In the genomic region with DNA sequence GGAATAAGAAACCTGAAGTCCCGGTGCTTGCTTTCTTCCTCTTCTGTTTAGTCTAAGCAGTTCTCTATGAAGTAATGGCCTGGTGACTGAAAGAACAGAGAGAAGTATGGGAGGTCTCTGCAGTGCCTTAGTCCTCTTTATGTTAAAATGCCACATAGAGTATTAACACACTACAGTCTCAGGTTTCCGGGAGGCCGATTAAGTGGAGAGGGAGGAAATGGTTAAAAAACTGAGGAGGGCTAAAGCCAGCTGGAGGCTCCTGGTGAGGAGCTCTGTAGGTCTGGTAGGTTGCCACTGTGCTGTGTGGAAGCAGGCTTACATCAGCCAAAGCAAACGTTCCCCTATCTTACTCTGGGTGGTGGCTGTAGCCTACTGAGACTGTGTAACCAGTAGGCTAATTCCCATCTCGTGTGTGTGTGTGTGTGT, we compare ENCODE assay signal across 8 mouse cellular contexts. TPM values are rescaled to one million over a fixed set of nuclear protein-coding genes. Genes with fewer than 3 reads are reported as not detected.
DNase-seq lines count a peak whose midpoint lies in the region; ATAC-seq lines count a peak whose summit lies in the region.

No protein-coding gene starts in this region.

- peak; percentile 22 for ATAC-seq in kidney, embryonic 14.5 days (ENCODE audit: low FRiP score, low TSS enrichment)
- no peak; the same call in 1 of the 2 replicates for ATAC-seq in embryonic facial prominence, embryonic 11.5 days (replicated peaks; ENCODE audit: insufficient number of reproducible peaks, low FRiP score, low TSS enrichment, low read depth)
- ATAC-seq in heart, embryonic 16.5 days (replicated peaks; ENCODE audit: extremely low read depth, insufficient read depth, low FRiP score): peak; percentile 64; the same call in 1 of the 2 replicates

- peaks cover 51% of the 10 kb centered on the region for H3K4me1 ChIP-seq in kidney, embryonic 14.5 days (ENCODE audit: control insufficient read depth, insufficient read depth, low read length)
- H3K4me1 ChIP-seq in embryonic facial prominence, embryonic 11.5 days (ENCODE audit: control insufficient read depth, insufficient read depth, low read length): no peaks in the 10 kb centered on the region
- H3K4me1 ChIP-seq in heart, embryonic 16.5 days (ENCODE audit: control insufficient read depth, insufficient read depth, low read length): peaks cover 57% of the 10 kb centered on the region

- DNase-seq in kidney, postnatal 36 days: no peak
- DNase-seq in embryonic facial prominence, embryonic 11.5 days (ENCODE audit: low spot score): peak; percentile 49
- peak; percentile 22 for DNase-seq in lung, postnatal 36 days
- DNase-seq in thymus, postnatal 14 days: no peak
- no peak for DNase-seq in thymus, postnatal 0 days (ENCODE audit: low spot score)
- no peak for DNase-seq in B cell, adult 2 months

- H3K9me3 ChIP-seq in kidney, embryonic 14.5 days (ENCODE audit: control insufficient read depth, low read length): no peaks in the 10 kb centered on the region
- H3K9me3 ChIP-seq in embryonic facial prominence, embryonic 11.5 days (replicated peaks; ENCODE audit: control insufficient read depth, low read length): no peaks in the 10 kb centered on the region
- no peaks in the 10 kb centered on the region; the same call in 1 of the 2 replicates for H3K9me3 ChIP-seq in heart, embryonic 16.5 days (replicated peaks; ENCODE audit: control insufficient read depth, low read length)

- H3K27me3 ChIP-seq in kidney, embryonic 14.5 days (ENCODE audit: control insufficient read depth, insufficient read depth, low read length): no peaks in the 10 kb centered on the region
- no peaks in the 10 kb centered on the region for H3K27me3 ChIP-seq in embryonic facial prominence, embryonic 11.5 days (ENCODE audit: control insufficient read depth, insufficient read depth, low read length)
- no peaks in the 10 kb centered on the region for H3K27me3 ChIP-seq in heart, embryonic 16.5 days (ENCODE audit: control insufficient read depth, insufficient read depth, low read length)

- no peak overlapping the region for H3K9ac ChIP-seq in kidney, embryonic 14.5 days (ENCODE audit: low read depth, low read length)
- H3K9ac ChIP-seq in embryonic facial prominence, embryonic 11.5 days (replicated peaks; ENCODE audit: low read length): no peak overlapping the region
- no peak overlapping the region for H3K9ac ChIP-seq in heart, embryonic 16.5 days (ENCODE audit: low read length)

- H3K27ac ChIP-seq in kidney, embryonic 14.5 days (ENCODE audit: low read depth, low read length): peak overlapping the region; percentile 53; the same call in 1 of the 2 replicates
- H3K27ac ChIP-seq in embryonic facial prominence, embryonic 11.5 days (replicated peaks; ENCODE audit: low read depth, low read length): no peak overlapping the region
- H3K27ac ChIP-seq in heart, embryonic 16.5 days (ENCODE audit: low read length): peak overlapping the region; percentile 87

- WGBS in kidney, embryonic 14.5 days: 9% methylated on average over 5 of the region's 5 CpGs
- WGBS in embryonic facial prominence, embryonic 11.5 days: 13% methylated on average over 5 of the region's 5 CpGs
- WGBS in heart, embryonic 16.5 days: 19% methylated on average over 5 of the region's 5 CpGs

- H3K36me3 ChIP-seq in kidney, embryonic 14.5 days (ENCODE audit: control insufficient read depth, insufficient read depth, low read length): no peaks in the 10 kb centered on the region
- no peaks in the 10 kb centered on the region for H3K36me3 ChIP-seq in embryonic facial prominence, embryonic 11.5 days (replicated peaks; ENCODE audit: control insufficient read depth, insufficient read depth, low read depth, low read length)
- no peaks in the 10 kb centered on the region for H3K36me3 ChIP-seq in heart, embryonic 16.5 days (ENCODE audit: control insufficient read depth, insufficient read depth)

- H3K4me2 ChIP-seq in kidney, embryonic 14.5 days (replicated peaks; ENCODE audit: low read depth, low read length): no peak overlapping the region
- no peak overlapping the region for H3K4me2 ChIP-seq in embryonic facial prominence, embryonic 11.5 days (ENCODE audit: low read depth, low read length)
- H3K4me2 ChIP-seq in heart, embryonic 16.5 days (ENCODE audit: low read depth, low read length): peak overlapping the region; percentile 34; the same call in 1 of the 2 replicates

- no peak overlapping the region for H3K4me3 ChIP-seq in kidney, embryonic 14.5 days (ENCODE audit: low read length)
- H3K4me3 ChIP-seq in embryonic facial prominence, embryonic 11.5 days (ENCODE audit: low read depth, low read length): no peak overlapping the region
- H3K4me3 ChIP-seq in heart, embryonic 16.5 days (ENCODE audit: low read length): no peak overlapping the region

RNA-seq across cellular contexts. Expression of a gene that starts 18.9 kb away (rescaled TPM):
- polyA plus RNA-seq in kidney, embryonic 14.5 days (2014; fragmentation: Nextera tagmentation; extraction: Ambion mirVana): 43.5 and 50.6 TPM in 2 replicates
- 27.2 and 29.3 TPM in 2 replicates for polyA plus RNA-seq in embryonic facial prominence, embryonic 11.5 days (2014; fragmentation: Nextera tagmentation; extraction: Ambion mirVana)
- polyA plus RNA-seq in heart, embryonic 16.5 days (2015; fragmentation: Nextera tagmentation; extraction: Ambion mirVana): 29.7 and 30.1 TPM in 2 replicates
- polyA plus RNA-seq in thymus, postnatal 0 days (2015; fragmentation: Nextera tagmentation; extraction: Ambion mirVana): 18.1 and 18.2 TPM in 2 replicates

RNA-seq across cellular contexts. Expression of a gene that starts 19.8 kb away (rescaled TPM):
- polyA plus RNA-seq in kidney, embryonic 14.5 days (2014; fragmentation: Nextera tagmentation; extraction: Ambion mirVana): 51.1 and 54.9 TPM in 2 replicates
- 44.5 and 46.9 TPM in 2 replicates for polyA plus RNA-seq in embryonic facial prominence, embryonic 11.5 days (2014; fragmentation: Nextera tagmentation; extraction: Ambion mirVana)
- polyA plus RNA-seq in heart, embryonic 16.5 days (2015; fragmentation: Nextera tagmentation; extraction: Ambion mirVana): 29.9 and 31.5 TPM in 2 replicates
- polyA plus RNA-seq in thymus, postnatal 0 days (2015; fragmentation: Nextera tagmentation; extraction: Ambion mirVana): 53.5 and 61.4 TPM in 2 replicates

Comparison
In these comparisons a context has a peak if more than half of its experiments do, and no peak if none do; other contexts are left out.
1. DNase-seq: peak in embryonic facial prominence, embryonic 11.5 days (single experiment) and lung, postnatal 36 days (single experiment); none in kidney, postnatal 36 days (0 of 2), thymus, postnatal 14 days (single experiment), thymus, postnatal 0 days (single experiment) and B cell, adult 2 months (0 of 2).